Mouse (Mus musculus) midbrain, embryonic 11.5 days (tissue): Measurements from ENCODE around the gene Moxd1. TPM values are rescaled to one million over a fixed set of nuclear protein-coding genes. Genes with fewer than 3 reads are reported as not detected.

Experiments used
- ATAC-seq: fragments of 200-750 bp; cut with Nextera tagmentation; 2 replicates; pipeline ENCODE4 v1.8.0; 2017; ENCODE audit warnings: moderate TSS enrichment, moderate library complexity; ENCODE audit not compliant: low FRiP score
- DNase-seq: peaks from one replicate; pipeline ENCODE4 v3.0.0; 2015; ENCODE audit warnings: low spot score; ENCODE audit errors: missing footprints
- H3K27ac ChIP-seq: fragments of 300-500 bp; sonication (generic); 2 replicates; pipeline ENCODE4 v1.5.1; 2014; ENCODE audit warnings: low read depth, low read length
- H3K27me3 ChIP-seq: fragments of 300-500 bp; sonication (generic); 2 replicates; pipeline ENCODE4 v1.6.1; 2014; ENCODE audit warnings: mild to moderate bottlenecking, low read length, moderate library complexity, mixed read lengths; ENCODE audit not compliant: control insufficient read depth, insufficient read depth
- H3K36me3 ChIP-seq: fragments of 300-500 bp; sonication (generic); 2 replicates; pipeline ENCODE4 v1.6.1; 2014; ENCODE audit warnings: mild to moderate bottlenecking, low read length, moderate library complexity, mixed read lengths; ENCODE audit not compliant: control insufficient read depth, insufficient read depth
- H3K4me1 ChIP-seq: fragments of 300-500 bp; sonication (generic); 2 replicates; pipeline ENCODE4 v1.6.1; 2014; ENCODE audit warnings: low read length; ENCODE audit not compliant: control insufficient read depth, insufficient read depth
- H3K4me2 ChIP-seq: fragments of 300-500 bp; sonication (generic); 2 replicates; pipeline ENCODE4 v1.6.1; 2014; ENCODE audit warnings: mild to moderate bottlenecking, moderate library complexity
- H3K4me3 ChIP-seq: fragments of 300-500 bp; sonication (generic); 2 replicates; pipeline ENCODE4 v1.5.1; 2014; ENCODE audit warnings: low read depth, low read length
- H3K9ac ChIP-seq: fragments of 300-500 bp; sonication (generic); 2 replicates; pipeline ENCODE4 v1.6.1; 2014; ENCODE audit warnings: low read length
- H3K9me3 ChIP-seq: fragments of 300-500 bp; sonication (generic); 2 replicates; pipeline ENCODE4 v1.6.1; 2016; ENCODE audit warnings: low read length; ENCODE audit not compliant: control insufficient read depth
- WGBS: fragments of 180-500 bp; shearing (Covaris S2); extraction: QIAGEN DNeasy Blood & Tissue Kit; methylation state at CpG from one replicate; pipeline ENCODE4 v1.1.7; 2014; 5-methylcytosine and 5-hydroxymethylcytosine counted together
- polyA plus RNA-seq: library from polyadenylated mRNA; unstranded; fragments of >200 nt; fragmentation: Nextera tagmentation; extraction: Ambion mirVana; gene quantifications from 2 replicates; pipeline ENCODE4 v1.2.1, GENCODE M21; 2014

Moxd1 gene
- polyA plus RNA-seq = 1.8 and 3.9 TPM in 2 replicates

DNA sequence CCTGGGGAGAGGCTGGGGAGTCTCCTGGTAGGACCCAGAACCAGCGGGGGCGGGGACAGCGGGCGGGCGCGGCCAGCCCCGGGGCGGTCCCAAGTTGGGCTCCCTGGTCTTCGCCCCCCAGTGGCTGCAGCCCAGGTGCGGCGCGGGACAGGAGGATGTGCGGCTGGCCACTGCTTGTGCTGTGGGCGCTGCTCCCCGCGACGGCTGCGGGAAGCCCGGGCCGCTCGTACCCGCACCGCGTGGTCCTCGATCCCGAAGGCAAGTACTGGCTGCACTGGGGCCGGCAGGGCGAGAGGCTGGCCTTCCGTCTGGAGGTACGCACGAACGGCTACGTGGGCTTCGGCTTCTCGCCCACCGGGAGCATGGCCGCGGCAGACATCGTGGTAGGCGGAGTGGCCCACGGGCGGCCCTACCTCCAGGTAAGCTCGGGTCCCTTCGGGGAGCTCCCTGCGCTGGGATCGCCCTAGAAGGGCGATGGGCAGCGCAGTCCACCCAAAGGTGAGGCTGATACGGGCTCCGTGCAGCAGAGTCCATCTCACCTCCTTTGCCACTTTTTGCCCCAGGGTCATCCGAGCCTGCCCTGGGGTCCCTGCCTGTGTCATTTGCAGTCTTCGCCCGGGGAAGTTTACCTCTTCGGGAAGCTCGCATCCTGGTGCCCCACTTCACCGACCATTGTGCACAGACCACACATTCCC, at the start of gene Moxd1:
TSS of gene Moxd1 (plus strand) at position 69 of the 695 bp plus-strand sequence.
- Histone ChIP-seq H3K27ac (no peak within 1 kb of the TSS), H3K9ac (peak within 1 kb of the TSS; percentile 47), H3K9me3 (no peaks in the 10 kb centered on the region), H3K4me3 (peak within 1 kb of the TSS; percentile 44), H3K4me1 (peaks cover 10% of the 10 kb centered on the region), H3K4me2 (peak within 1 kb of the TSS; percentile 83), H3K36me3 (no peaks in the 10 kb centered on the region), H3K27me3 (peaks cover 23% of the 10 kb centered on the region)
- peak; percentile 92 for DNase-seq
- under 1% methylated on average over 52 of the region's 56 CpGs for WGBS
- ATAC-seq = peak; percentile 78

DNA sequence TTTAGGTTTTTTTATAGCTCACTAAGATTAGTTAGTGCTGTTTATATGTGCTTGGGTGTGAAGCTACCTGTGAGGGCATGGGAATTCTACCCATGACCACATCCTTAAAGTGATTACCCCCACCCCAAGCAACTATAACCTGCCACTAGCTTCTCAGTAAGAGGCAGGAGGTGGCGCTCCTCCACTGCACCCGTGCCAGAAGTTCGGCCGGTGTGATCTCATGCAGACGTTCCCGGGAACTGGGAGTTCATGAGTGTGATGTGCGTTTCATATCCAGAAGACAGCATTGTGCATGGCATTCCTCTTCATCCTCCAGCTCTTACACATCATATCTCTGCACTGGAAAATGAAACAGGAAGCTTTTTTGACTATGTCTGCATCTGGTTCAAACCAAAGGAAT, 32.9 kb upstream of the Moxd1 start:
- Histone ChIP-seq H3K36me3 (no peaks in the 10 kb centered on the region), H3K9ac (no peak overlapping the region), H3K27ac (no peak overlapping the region), H3K4me1 (no peaks in the 10 kb centered on the region), H3K4me2 (no peak overlapping the region), H3K4me3 (no peak overlapping the region), H3K9me3 (no peaks in the 10 kb centered on the region), H3K27me3 (no peaks in the 10 kb centered on the region)
- 55% methylated on average over 7 of the region's 7 CpGs for WGBS
- DNase-seq (peak; percentile 78), ATAC-seq (no peak)

DNA sequence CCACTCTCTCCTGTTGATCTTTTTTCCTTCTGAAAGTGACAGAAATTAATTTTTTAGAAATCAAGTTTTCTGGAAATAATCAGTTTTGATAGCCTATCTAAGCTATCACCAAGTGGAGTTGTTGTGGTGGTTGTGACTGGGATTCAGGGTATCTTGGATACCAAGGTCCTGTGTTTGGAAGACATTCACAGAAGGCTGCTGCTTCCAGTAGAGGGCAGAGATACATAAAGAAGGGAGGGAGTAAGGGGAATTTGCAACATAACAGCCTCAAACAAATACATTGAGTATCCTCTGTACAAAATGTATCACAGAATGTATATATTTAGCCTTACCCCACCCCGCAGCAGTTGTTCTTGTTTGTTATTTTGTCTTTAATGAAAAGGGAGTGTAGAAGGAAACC, 31.3 kb upstream of the Moxd1 start:
- ATAC-seq (no peak), DNase-seq (no peak)
- no peak overlapping the region for H3K4me2 ChIP-seq
- no peaks in the 10 kb centered on the region for H3K9me3 ChIP-seq
- H3K4me1 ChIP-seq = no peaks in the 10 kb centered on the region
- no peak overlapping the region for H3K4me3 ChIP-seq
- no peak overlapping the region for H3K9ac ChIP-seq
- H3K27ac ChIP-seq = no peak overlapping the region
- H3K36me3 ChIP-seq = no peaks in the 10 kb centered on the region
- H3K27me3 ChIP-seq = no peaks in the 10 kb centered on the region
- 56% methylated on average over 1 of the region's 1 CpGs for WGBS

DNA sequence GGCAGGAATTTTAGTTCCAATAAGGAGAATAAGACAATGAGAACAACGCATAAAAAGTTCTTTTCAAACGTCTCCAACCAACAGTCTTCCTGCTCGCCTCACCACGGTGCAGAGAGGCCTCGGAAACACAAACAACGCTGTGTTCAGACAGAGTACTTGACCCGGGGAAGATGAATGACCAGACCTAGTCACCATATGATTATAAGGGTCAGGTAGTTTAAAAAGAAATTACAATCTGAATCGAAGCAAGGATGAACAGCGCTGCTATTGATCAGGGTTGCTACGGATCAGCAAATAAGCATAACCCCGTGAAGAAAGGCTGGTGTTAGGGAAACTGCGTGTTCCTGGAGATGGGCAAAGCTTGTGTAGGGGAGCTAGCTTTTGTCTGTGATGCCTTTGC, 24.0 kb upstream of the Moxd1 start:
- H3K27ac ChIP-seq = no peak overlapping the region
- H3K4me2 ChIP-seq = no peak overlapping the region

DNA sequence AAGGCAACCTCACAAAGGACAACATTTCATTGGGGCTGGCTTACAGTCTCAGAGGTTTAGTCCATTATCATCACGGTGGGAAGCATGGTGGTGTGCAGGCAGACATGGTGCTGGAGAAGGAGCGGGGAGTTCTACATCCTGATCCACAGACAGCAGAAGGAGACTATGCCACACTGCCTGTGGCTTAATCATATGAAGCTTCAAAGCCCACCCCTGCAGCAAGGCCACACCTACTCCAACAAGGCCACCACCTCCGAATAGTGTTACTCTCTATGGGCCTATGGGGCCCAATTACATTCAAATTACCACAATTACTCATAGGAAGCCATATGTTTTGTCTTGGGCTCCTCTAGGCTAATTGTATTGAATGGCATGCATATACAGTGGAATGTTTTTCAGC, 23.2 kb upstream of the Moxd1 start:
- no peaks in the 10 kb centered on the region for H3K27me3 ChIP-seq
- peaks cover 2% of the 10 kb centered on the region; the same call in 1 of the 2 replicates for H3K4me1 ChIP-seq
- no peak for ATAC-seq
- no peak overlapping the region for H3K9ac ChIP-seq
- no peak overlapping the region for H3K27ac ChIP-seq
- H3K4me2 ChIP-seq = no peak overlapping the region
- no peak for DNase-seq
- 78% methylated on average over 3 of the region's 3 CpGs for WGBS
- no peak overlapping the region for H3K4me3 ChIP-seq
- no peaks in the 10 kb centered on the region for H3K9me3 ChIP-seq
- no peaks in the 10 kb centered on the region for H3K36me3 ChIP-seq

More for the DNA sequence above, 24.0 kb upstream of the Moxd1 start:
- ATAC-seq (peak; percentile 71), DNase-seq (no peak)
- no peak overlapping the region for H3K4me3 ChIP-seq
- no peaks in the 10 kb centered on the region for H3K9me3 ChIP-seq
- no peak overlapping the region for H3K9ac ChIP-seq
- H3K4me1 ChIP-seq = peaks cover 2% of the 10 kb centered on the region; the same call in 1 of the 2 replicates
- WGBS = 46% methylated on average over 12 of the region's 12 CpGs
- no peaks in the 10 kb centered on the region for H3K27me3 ChIP-seq
- no peaks in the 10 kb centered on the region for H3K36me3 ChIP-seq

DNA sequence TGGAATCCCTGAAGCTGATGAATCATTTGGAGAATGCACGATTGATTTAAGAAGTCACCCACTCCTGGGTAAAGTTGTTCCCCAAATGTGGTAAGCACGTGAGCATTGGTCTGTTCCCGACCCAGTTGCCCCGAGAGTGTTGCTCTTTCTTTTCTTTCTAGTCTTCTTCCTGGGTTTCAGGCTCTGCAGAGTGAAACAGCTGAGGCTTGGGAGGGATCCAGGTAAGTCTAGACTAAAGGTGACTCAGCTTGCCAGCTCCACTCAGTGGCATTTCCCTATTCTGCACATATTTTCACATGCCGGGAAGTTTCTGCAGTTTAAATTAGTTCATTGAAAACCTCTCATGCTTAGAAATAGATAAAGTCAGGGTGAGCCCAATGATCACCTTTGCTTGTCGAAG, 13.2 kb upstream of the Moxd1 start:
- WGBS = 86% methylated on average over 6 of the region's 6 CpGs
- Histone ChIP-seq H3K36me3 (no peaks in the 10 kb centered on the region), H3K4me1 (no peaks in the 10 kb centered on the region), H3K4me2 (no peak overlapping the region), H3K4me3 (no peak overlapping the region), H3K9ac (no peak overlapping the region), H3K27me3 (no peaks in the 10 kb centered on the region), H3K9me3 (no peaks in the 10 kb centered on the region), H3K27ac (no peak overlapping the region)
- ATAC-seq = no peak
- DNase-seq = no peak

DNA sequence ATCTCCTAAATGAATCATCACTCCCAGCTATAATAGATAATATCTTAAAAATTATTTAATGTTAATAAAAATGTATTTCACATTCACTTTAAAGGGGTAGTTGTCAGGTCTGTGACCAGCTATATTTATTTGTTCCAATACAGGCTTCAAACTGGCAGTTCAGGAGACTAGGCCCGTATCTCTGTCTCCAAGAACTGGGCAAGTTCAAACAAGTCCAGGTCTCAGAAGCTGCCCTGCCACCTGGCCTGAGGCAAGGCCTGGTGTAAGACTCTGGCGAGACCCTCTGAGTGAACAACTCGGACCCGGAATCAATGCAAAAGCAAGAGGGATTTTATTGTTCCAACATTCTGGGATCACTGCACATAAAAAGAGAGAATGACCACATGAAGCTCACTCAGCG, 10.0 kb upstream of the Moxd1 start:
- no peak for ATAC-seq
- Histone ChIP-seq H3K4me2 (no peak overlapping the region), H3K9ac (no peak overlapping the region), H3K4me1 (no peaks in the 10 kb centered on the region), H3K36me3 (no peaks in the 10 kb centered on the region), H3K9me3 (no peaks in the 10 kb centered on the region), H3K4me3 (no peak overlapping the region), H3K27ac (no peak overlapping the region), H3K27me3 (no peaks in the 10 kb centered on the region)
- 61% methylated on average over 5 of the region's 5 CpGs for WGBS
- no peak for DNase-seq

DNA sequence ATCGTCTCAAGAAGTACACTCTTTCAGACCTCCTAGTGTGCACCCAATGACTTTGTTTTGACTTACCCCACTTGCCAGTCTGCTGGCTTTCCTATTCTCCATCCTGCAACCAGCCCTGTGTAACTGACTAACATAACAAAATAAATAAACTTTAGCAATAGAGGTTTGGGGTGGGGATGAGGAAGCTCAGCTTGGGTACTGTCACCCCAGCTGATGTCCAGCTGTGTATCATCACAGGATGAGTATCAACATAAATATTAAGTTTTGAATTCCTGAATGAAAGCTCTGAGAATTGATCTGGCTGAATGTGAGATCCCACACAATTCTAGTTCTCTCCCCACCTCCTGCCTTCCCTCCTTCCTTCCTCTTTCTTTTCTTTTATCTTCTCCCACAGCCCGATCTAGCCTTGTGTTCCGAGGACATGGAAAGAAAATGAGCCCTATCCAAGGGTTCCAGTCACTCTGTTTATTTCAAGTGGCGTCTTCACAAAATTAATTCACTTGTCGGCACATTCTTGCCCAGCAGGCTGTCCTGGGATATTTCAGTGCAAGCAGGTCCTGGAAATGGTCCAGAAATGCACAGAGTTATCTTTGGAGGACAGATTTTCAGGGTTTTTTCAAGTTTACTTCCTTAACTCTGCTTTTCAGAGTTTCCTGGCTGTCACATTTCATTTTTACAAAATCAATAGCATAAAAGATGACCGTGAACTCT, 5.6 kb upstream of the Moxd1 start:
- ATAC-seq (no peak), DNase-seq (no peak)
- no peaks in the 10 kb centered on the region for H3K4me1 ChIP-seq
- H3K27ac ChIP-seq = no peak overlapping the region
- no peaks in the 10 kb centered on the region for H3K9me3 ChIP-seq
- H3K36me3 ChIP-seq = no peaks in the 10 kb centered on the region
- no peak overlapping the region for H3K4me2 ChIP-seq
- WGBS = 70% methylated on average over 6 of the region's 6 CpGs
- 0 out of 2 replicates have a peak, but pooled peaks cover 1% of the 10 kb centered on the region for H3K27me3 ChIP-seq
- H3K9ac ChIP-seq = no peak overlapping the region
- no peak overlapping the region for H3K4me3 ChIP-seq

DNA sequence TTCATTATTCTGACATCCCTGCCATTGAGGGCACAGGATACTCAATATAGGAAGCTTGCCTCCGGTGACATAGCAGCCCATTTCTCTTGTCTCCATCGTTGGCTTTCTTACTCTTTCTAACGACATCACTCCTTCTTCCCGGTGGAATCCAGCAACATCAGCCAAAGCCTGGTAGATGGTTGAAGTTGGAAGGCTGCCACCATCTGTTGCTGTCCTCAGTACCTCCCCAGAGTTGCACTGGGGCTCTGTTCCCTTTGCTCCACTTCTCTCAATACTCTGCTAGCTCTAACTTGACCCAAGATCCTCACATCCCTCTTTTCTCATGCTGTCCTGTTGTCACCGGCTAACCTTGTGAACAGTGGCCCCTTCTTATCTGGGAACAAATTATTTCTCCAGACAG, 2.4 kb upstream of the Moxd1 start:
- no peaks in the 10 kb centered on the region for H3K36me3 ChIP-seq
- DNase-seq (no peak), ATAC-seq (no peak)
- H3K27me3 ChIP-seq = peaks cover 23% of the 10 kb centered on the region
- H3K4me3 ChIP-seq = no peak overlapping the region
- H3K4me1 ChIP-seq = peaks cover 10% of the 10 kb centered on the region
- no peak overlapping the region for H3K9ac ChIP-seq
- no peak overlapping the region for H3K27ac ChIP-seq
- 91% methylated on average over 5 of the region's 5 CpGs for WGBS
- no peaks in the 10 kb centered on the region for H3K9me3 ChIP-seq
- H3K4me2 ChIP-seq = no peak overlapping the region
